In genomic region chr10:75036883-75037379, GRCm38 (mm10) we compare ENCODE assay signal across 8 mouse cellular contexts. TPM values are rescaled to one million over a fixed set of nuclear protein-coding genes. Genes with fewer than 3 reads are reported as not detected.
DNase-seq lines count a peak whose midpoint lies in the region; ATAC-seq and TF ChIP-seq lines count a peak whose summit lies in the region.

Rab36 (plus strand) TSS chr10:75037058.

- H3K4me3 ChIP-seq in intestine, postnatal 0 days (ENCODE audit: low read depth, low read length), result peak within 1 kb of the TSS; percentile 36
- peak within 1 kb of the TSS; percentile 35 for H3K4me3 ChIP-seq in midbrain, embryonic 11.5 days (ENCODE audit: low read depth, low read length)

- no peak for TF ChIP-seq CTCF in intestine, postnatal 0 days (IDR thresholded peaks at IDR 0.05; ENCODE audit: low read depth)

- intact Hi-C loops in left cerebral cortex, postnatal 4 days (cut with DNase I), result no loop called here

- peak; percentile 98 for DNase-seq in adrenal gland, adult 2 months
- peak; percentile 99 for DNase-seq in embryo, embryonic 11 days
- peak; percentile 100 for DNase-seq in left cerebral cortex, postnatal 4 days
- DNase-seq in midbrain, embryonic 11.5 days (ENCODE audit: low spot score, missing footprints), result peak; percentile 100
- DNase-seq in skeletal muscle tissue, adult 2 months (ENCODE audit: low read depth, low spot score), result peak; percentile 84

- no peaks in the 10 kb centered on the region for H3K27me3 ChIP-seq in intestine, postnatal 0 days (replicated peaks; ENCODE audit: control insufficient read depth, insufficient read depth, low read length)
- no peaks in the 10 kb centered on the region; the same call in 1 of the 2 replicates for H3K27me3 ChIP-seq in midbrain, embryonic 11.5 days (ENCODE audit: control insufficient read depth, insufficient read depth, low read length)

- no peak within 1 kb of the TSS; the same call in 1 of the 2 replicates for H3K9ac ChIP-seq in intestine, postnatal 0 days (ENCODE audit: low read depth, low read length)
- peak within 1 kb of the TSS; percentile 70 for H3K9ac ChIP-seq in midbrain, embryonic 11.5 days (ENCODE audit: low read length)

- whole genome bisulfite sequencing in intestine, postnatal 0 days, result under 1% methylated on average over 36 of the region's 36 CpGs
- under 1% methylated on average over 36 of the region's 36 CpGs for WGBS in midbrain, embryonic 11.5 days

- peak; percentile 89 for ATAC-seq in granulocyte monocyte progenitor cell, adult 5-6 weeks (replicated peaks; ENCODE audit: poor library complexity, severe bottlenecking)
- ATAC-seq in intestine, postnatal 0 days, result peak; percentile 94
- ATAC-seq in midbrain, embryonic 11.5 days (ENCODE audit: low FRiP score), result peak; percentile 99
- ATAC-seq in erythroid progenitor cell, adult 5-6 weeks (replicated peaks; ENCODE audit: low FRiP score, poor library complexity, severe bottlenecking), result no peak

- H3K36me3 ChIP-seq in intestine, postnatal 0 days (ENCODE audit: control insufficient read depth, insufficient read depth), result no peaks in the 10 kb centered on the region
- H3K36me3 ChIP-seq in midbrain, embryonic 11.5 days (ENCODE audit: control insufficient read depth, insufficient read depth, low read length), result no peaks in the 10 kb centered on the region

- no peaks in the 10 kb centered on the region for H3K9me3 ChIP-seq in intestine, postnatal 0 days (ENCODE audit: control insufficient read depth)
- H3K9me3 ChIP-seq in midbrain, embryonic 11.5 days (ENCODE audit: control insufficient read depth, low read length), result no peaks in the 10 kb centered on the region

- no peak within 1 kb of the TSS for H3K27ac ChIP-seq in intestine, postnatal 0 days (ENCODE audit: low read depth, low read length)
- H3K27ac ChIP-seq in midbrain, embryonic 11.5 days (ENCODE audit: low read depth, low read length), result peak within 1 kb of the TSS; percentile 78

- H3K4me1 ChIP-seq in intestine, postnatal 0 days (replicated peaks; ENCODE audit: control insufficient read depth, insufficient read depth, low read length), result peaks cover 4% of the 10 kb centered on the region; the same call in 1 of the 2 replicates
- H3K4me1 ChIP-seq in midbrain, embryonic 11.5 days (ENCODE audit: control insufficient read depth, insufficient read depth, low read length), result peaks cover 19% of the 10 kb centered on the region

- peak within 1 kb of the TSS; percentile 61 for H3K4me2 ChIP-seq in intestine, postnatal 0 days (replicated peaks; ENCODE audit: low read depth)
- peak within 1 kb of the TSS; percentile 71 for H3K4me2 ChIP-seq in midbrain, embryonic 11.5 days

RNA-seq across cellular contexts. Expression of gene Rab36, which starts in this region (rescaled TPM):
- 10 to 100 TPM; 12.9 to 16.3 TPM for total RNA-seq in adrenal gland, adult 2 months (2021)
- 38.1 and 40.4 TPM in 2 replicates for polyA plus RNA-seq in adrenal gland, adult 2 months (2012; rRNA removed)
- total RNA-seq in granulocyte monocyte progenitor cell, adult 5-6 weeks (2014; fragmentation: Nextera tagmentation), result 1.6 and 2.1 TPM in 2 replicates
- total RNA-seq in granulocyte monocyte progenitor cell, adult 5-6 weeks (2017), result 0.99 TPM in 1 of 2 replicates, not detected in the other
- polyA plus RNA-seq in intestine, postnatal 0 days (2015; fragmentation: Nextera tagmentation; extraction: Ambion mirVana), result 1.5 TPM in 2 replicates
- total RNA-seq in left cerebral cortex, postnatal 4 days (2021), result 10 to 100 TPM; 35.5 to 36.1 TPM
- polyA plus RNA-seq in midbrain, embryonic 11.5 days (2014; fragmentation: Nextera tagmentation; extraction: Ambion mirVana), result 4.9 and 6.2 TPM in 2 replicates
- not detected in 2 replicates for total RNA-seq in erythroid progenitor cell, adult 5-6 weeks (2015; ENCODE audit: low replicate concordance)
- not detected in 2 replicates for total RNA-seq in erythroid progenitor cell, adult 5-6 weeks (2017; ENCODE audit: low replicate concordance)

Comparison
In these comparisons a context has a peak if more than half of its experiments do, and no peak if none do; other contexts are left out.
1. RNA of gene Rab36 (total RNA-seq): 35.5 to 36.1 TPM in left cerebral cortex, postnatal 4 days and 12.9 to 16.3 TPM in adrenal gland, adult 2 months; 0.99 to 2.1 TPM in granulocyte monocyte progenitor cell, adult 5-6 weeks and not detected in erythroid progenitor cell, adult 5-6 weeks; every median in the first group is over 4 times any median in the second.
2. Peak in every context shown above with its lines, with median percentiles within 50 percentile points of each other: DNase-seq.